Mouse (Mus musculus): ENCODE results near the gene Isy1.

- TF ChIP-seq CTCF (IDR thresholded peaks at IDR 0.05) = no peak
- TF ChIP-seq POLR2A (IDR thresholded peaks at IDR 0.05; ENCODE audit: insufficient read depth, low read depth, low read length) = no peak
- TF ChIP-seq EP300 (IDR thresholded peaks at IDR 0.05; ENCODE audit: insufficient read depth, low read depth, low read length) = no peak
These were observed 25.9 kb downstream of the Isy1 start for GRCm38 (mm10) chr6:87812656-87813055.
